Mouse (Mus musculus) gastrocnemius, adult 2 months (tissue): Measurements from ENCODE around the gene Hoxa7. TPM values are rescaled to one million over a fixed set of nuclear protein-coding genes. Genes with fewer than 3 reads are reported as not detected.

Experiments
- DNase-seq: peaks from one replicate; pipeline ENCODE4 v3.0.0; 2022
- H3K27ac ChIP-seq: fragments of 200-600 bp; 2 replicates; pipeline ENCODE4 v1.8.1; 2022; ENCODE audit warnings: mild to moderate bottlenecking
- H3K4me3 ChIP-seq: fragments of 200-600 bp; 2 replicates; pipeline ENCODE4 v1.8.1; 2022; ENCODE audit warnings: mild to moderate bottlenecking, moderate library complexity
- CTCF ChIP-seq: fragments of 200-600 bp; IDR thresholded peaks from 2 replicates; pipeline ENCODE4 v1.8.1; 2022; ENCODE audit warnings: antibody characterized with exemption, mild to moderate bottlenecking, moderate library complexity
- intact Hi-C: fragments of 180-260 bp; cut with DNase I; formaldehyde crosslinking; loops from one replicate; pipeline ENCODE4 v1.15.1; 2025
- total RNA-seq, 2 experiments: library from RNA; stranded (reverse); gene quantifications; 2 replicates each; pipeline ENCODE4 v1.2.3; 2021

Gene Hoxa7
- total RNA-seq, 2 experiments from 2014 or later = 4.7 to 5.0 TPM

GRCm38 (mm10) chr6:52176391-52176790 lies 45.3 kb downstream of the Hoxa7 start:
- no peak for DNase-seq
- H3K4me3 ChIP-seq = peak overlapping the region; percentile 72
- TF ChIP-seq CTCF = no peak
- intact Hi-C loops = no loop called here
- H3K27ac ChIP-seq = peak overlapping the region; percentile 71

- intact Hi-C loops = no loop called here
- DNase-seq = peak; percentile 55
Measured at GRCm38 (mm10) chr6:52175864-52176263, 45.8 kb downstream of the Hoxa7 start.

GRCm38 (mm10) chr6:52174968-52175751 lies 46.5 kb downstream of the Hoxa7 start:
- H3K4me3 ChIP-seq = peak overlapping the region; percentile 72
- intact Hi-C loops = no loop called here
- no peak for TF ChIP-seq CTCF
- peak overlapping the region; percentile 71 for H3K27ac ChIP-seq
- DNase-seq = peak; percentile 29

More at GRCm38 (mm10) chr6:52175864-52176263, 45.8 kb downstream of the Hoxa7 start:
- Histone ChIP-seq H3K27ac (peak overlapping the region; percentile 71), H3K4me3 (peak overlapping the region; percentile 72)
- TF ChIP-seq CTCF = no peak

- Histone ChIP-seq H3K27ac (no peak overlapping the region), H3K4me3 (no peak overlapping the region)
- no peak for TF ChIP-seq CTCF
- intact Hi-C loops = no loop called here
- DNase-seq = no peak
Measured at GRCm38 (mm10) chr6:52173648-52174047, 48.0 kb downstream of the Hoxa7 start.

GRCm38 (mm10) chr6:52172501-52172900 lies 49.2 kb downstream of the Hoxa7 start:
- DNase-seq = peak; percentile 90
- peak overlapping the region; percentile 71 for H3K4me3 ChIP-seq
- intact Hi-C loops = no loop called here
- TF ChIP-seq CTCF = no peak
- peak overlapping the region; percentile 75 for H3K27ac ChIP-seq

- Histone ChIP-seq H3K27ac (peak overlapping the region; percentile 75; the same call in 1 of the 2 replicates), H3K4me3 (peak overlapping the region; percentile 71)
- no peak for TF ChIP-seq CTCF
- no peak for DNase-seq
- intact Hi-C loops = no loop called here
Measured at GRCm38 (mm10) chr6:52171938-52172337, 49.7 kb downstream of the Hoxa7 start.

GRCm38 (mm10) chr6:52171331-52171730 lies 50.3 kb downstream of the Hoxa7 start:
- DNase-seq = no peak
- H3K4me3 ChIP-seq = no peak overlapping the region
- intact Hi-C loops = no loop called here
- no peak for TF ChIP-seq CTCF
- peak overlapping the region; percentile 41; the same call in 1 of the 2 replicates for H3K27ac ChIP-seq

GRCm38 (mm10) chr6:52170898-52171223 lies 50.8 kb downstream of the Hoxa7 start:
- intact Hi-C loops = no loop called here
- Histone ChIP-seq H3K27ac (peak overlapping the region; percentile 41), H3K4me3 (peak overlapping the region; percentile 36; the same call in 1 of the 2 replicates)
- DNase-seq = no peak
- no peak for TF ChIP-seq CTCF

GRCm38 (mm10) chr6:52170166-52170897 lies 51.3 kb downstream of the Hoxa7 start:
- DNase-seq = no peak
- peak overlapping the region; percentile 41 for H3K27ac ChIP-seq
- H3K4me3 ChIP-seq = peak overlapping the region; percentile 36
- no peak for TF ChIP-seq CTCF
- intact Hi-C loops = no loop called here

GRCm38 (mm10) chr6:52169499-52170165 lies 52.0 kb downstream of the Hoxa7 start:
- DNase-seq = no peak
- Histone ChIP-seq H3K27ac (no peak overlapping the region), H3K4me3 (no peak overlapping the region; the same call in 1 of the 2 replicates)
- no peak for TF ChIP-seq CTCF
- intact Hi-C loops = no loop called here

- peak overlapping the region; percentile 0; the same call in 1 of the 2 replicates for H3K27ac ChIP-seq
- intact Hi-C loops = no loop called here
Measured at GRCm38 (mm10) chr6:52168191-52169055, 53.2 kb downstream of the Hoxa7 start.

GRCm38 (mm10) chr6:52167736-52168161 lies 53.9 kb downstream of the Hoxa7 start:
- Histone ChIP-seq H3K27ac (no peak overlapping the region), H3K4me3 (no peak overlapping the region)
- no peak for TF ChIP-seq CTCF
- DNase-seq = no peak
- intact Hi-C loops = no loop called here

More at GRCm38 (mm10) chr6:52168191-52169055, 53.2 kb downstream of the Hoxa7 start:
- peak; percentile 79 for DNase-seq
- no peak for TF ChIP-seq CTCF
- H3K4me3 ChIP-seq = peak overlapping the region; percentile 51
